Mouse (Mus musculus) layer of hippocampus, adult 11-12 months (tissue): ENCODE measurements around the gene Dtx3.

Source experiments
- DNase-seq: peaks from one replicate; pipeline ENCODE4 v3.0.0; 2022; ENCODE audit warnings: low spot score

Dtx3 gene

DNA sequence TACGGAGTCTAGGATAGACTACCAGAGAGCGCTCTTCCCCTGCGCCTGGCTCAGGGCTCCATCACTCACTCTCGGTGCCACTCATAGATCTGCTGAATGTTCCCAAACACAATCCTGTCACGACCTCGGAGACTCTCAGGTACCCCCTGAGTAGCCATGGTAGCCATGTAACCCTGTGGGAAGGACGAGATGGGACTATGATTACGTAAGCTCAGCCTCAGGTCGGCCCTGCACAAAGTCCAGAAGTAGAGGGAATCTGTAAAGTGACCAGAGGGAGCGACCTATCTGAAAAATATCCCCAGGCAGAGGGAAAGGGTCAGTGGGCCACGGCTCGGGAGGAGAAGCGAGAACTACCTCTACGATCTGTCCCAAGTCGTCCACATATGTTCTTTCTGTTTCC is 10.0 kb downstream of the Dtx3 start:
- DNase-seq, result peak; percentile 6

DNA sequence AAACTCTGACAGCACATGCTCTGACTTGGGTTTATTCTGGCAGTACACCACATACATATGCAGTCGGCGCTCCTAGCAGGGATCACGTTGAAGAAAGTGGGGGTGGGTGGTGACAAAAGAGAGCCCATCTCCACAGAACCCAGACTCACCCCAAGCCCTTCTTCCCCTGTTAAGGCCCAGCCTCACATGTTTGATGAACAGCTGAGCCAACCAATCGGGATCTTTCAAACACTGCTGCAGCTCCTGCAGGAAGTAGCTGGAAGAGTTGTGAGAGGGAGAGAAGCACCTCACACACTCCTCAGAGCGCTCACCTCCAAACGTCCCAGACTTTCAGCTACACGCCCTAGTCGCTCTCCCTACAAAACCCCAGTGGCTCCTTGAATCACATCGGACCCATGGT is 10.4 kb downstream of the Dtx3 start:
- peak; percentile 39 for DNase-seq

DNA sequence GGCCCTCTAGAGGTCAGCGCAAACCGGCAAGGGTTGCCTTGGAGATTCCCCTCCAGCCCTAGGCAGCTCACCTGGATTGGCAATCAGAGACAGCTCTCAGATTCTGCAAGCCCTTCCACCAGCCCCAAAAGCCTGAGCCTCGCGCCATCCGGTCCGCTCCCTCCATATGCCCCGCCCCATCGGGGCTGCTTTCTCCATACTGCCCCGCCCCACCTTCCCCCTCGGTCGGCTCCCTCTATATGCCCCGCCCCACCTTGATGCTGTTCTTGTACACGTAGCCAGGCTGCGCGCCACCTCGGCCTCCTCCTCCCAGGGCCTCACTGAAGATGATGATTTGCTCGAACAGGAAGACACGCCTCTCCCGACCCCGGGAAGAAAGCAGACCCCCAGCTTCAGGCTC is 11.8 kb downstream of the Dtx3 start:
- DNase-seq, result no peak

DNA sequence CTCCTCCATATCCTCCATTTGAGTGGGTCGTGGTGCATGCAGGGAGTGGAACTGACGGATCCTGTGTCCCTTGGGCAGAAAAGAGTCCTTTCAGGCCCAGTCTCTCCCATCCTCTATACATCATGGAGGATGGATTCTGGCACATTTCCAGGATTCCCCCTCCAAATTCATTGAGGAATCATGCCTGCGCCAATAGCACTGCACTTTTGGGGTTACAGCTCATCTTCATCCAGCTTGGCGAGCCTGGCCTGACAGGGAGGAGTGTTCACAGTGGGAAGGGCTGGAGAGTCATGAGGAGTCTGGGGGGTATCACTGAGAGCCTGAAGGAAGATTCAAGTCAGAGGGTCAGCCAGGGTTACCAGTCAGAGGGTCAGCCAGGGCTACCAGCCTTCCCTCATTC is 12.9 kb downstream of the Dtx3 start:
- DNase-seq, result no peak

DNA sequence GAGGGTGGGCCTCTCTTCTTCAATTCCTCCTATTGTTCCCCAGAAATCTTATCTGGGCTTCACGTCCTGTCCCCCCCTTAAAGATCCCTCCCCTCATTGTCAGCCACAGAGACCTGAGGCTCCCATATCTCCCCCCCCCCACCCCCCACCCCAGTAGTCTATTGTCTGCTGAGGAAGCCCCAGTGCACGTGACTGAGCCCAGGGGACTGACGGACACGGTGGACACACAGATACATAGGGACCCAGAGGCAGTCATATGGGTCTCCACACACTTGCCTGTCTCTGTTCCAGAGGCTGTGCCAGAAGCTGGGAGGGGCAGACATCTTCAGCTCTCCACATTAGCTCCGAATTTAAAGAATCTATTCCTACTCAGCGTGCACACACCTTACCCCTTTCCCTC is 14.0 kb downstream of the Dtx3 start:
- no peak for DNase-seq

DNA sequence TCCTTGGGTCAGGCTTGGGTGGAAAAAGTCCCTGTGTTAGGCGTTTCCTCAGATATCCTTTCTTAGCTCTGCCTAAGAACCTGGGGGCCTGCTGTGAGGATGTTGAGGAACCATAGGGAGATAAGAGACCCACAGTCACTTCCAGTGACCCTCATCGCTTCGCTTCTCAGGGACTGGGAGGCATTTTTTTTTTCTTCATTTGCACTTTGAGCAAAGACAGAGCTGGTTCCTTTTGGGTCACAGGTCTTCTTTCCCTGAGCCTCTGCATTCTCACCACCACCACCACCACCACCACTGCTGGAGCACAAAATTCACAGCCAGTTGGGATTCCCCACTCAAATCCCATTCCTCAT is 14.9 kb downstream of the Dtx3 start:
- no peak for DNase-seq

DNA sequence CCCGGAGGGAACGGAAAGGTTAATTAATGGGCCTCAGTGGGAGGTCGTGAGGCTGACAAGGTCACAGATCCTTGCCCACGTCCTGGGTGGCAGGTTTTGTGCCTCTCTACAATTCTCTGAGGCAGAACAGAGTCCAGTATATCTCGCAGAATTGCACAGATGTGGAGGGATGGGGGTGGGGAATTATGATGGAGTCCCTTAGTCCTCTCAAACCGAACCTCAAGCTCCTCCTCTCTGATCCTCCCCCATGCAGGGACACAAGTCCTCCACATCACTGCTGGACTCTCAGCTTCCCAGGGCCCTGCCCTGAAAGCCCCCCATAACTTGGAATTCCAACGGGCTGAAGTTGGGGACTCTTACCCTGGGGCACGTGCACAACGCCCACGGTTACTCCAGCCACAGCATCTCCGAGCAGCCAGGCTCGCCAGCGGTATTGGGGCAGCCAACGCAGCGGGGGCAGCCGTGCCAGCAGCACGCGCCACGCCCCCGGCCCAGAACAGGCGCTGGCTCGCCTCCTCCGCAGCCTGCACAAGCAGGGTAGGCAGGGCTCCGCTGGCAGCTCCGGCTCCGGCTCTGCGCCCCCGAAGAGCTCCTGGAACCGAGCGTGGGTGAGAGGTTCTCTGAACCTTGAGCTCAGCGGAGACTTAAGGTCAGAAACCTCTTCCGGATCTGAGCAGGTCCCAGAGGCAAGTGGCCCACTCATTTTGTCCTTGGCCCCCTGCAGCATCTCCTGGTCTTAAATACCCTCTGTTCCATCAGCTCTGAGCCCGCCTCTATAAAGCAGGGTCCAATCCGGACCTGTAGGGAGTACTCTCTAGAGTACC is 15.4 kb downstream of the Dtx3 start, which contains the start of gene Slc26a10:
Gene Slc26a10 (minus strand): TSS at position 775 of the 824 bp plus-strand sequence.
- DNase-seq, result peak; percentile 50

DNA sequence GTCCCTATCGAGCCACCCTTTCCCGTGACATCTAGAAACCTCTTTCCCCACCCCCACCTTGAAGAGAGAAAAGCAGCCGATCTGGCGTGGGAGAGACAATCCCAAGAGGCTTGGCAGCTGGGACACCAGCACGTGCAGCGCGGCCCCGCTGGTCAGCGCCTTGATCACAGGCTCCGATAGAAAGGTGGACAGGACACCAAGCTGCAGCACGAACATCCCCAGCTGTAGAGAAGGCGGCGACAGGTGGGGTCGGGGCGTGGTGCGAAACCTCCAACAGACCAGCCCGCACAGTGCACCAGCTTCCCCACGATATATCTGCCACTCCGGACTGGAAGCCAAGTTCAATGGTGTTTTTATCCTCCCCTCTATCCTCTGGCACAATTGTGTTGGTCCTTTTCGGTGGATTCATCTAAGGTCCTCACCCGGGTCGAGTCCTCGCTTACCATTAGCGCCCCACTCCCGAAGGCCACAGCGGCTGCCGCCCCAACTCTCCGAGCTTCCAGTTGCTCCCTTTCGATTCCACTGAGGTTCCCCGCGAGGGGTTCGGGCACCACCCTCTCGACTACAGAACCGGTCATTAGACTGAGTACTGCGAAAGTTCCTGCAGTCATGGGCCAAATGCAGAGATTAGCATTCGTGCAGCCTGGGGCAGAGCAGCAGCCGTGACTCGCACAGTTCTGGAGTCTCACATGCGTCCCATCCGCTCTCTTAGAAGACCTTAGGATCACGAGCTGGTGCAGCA is 17.1 kb downstream of the Dtx3 start:
- DNase-seq, result peak; percentile 15

DNA sequence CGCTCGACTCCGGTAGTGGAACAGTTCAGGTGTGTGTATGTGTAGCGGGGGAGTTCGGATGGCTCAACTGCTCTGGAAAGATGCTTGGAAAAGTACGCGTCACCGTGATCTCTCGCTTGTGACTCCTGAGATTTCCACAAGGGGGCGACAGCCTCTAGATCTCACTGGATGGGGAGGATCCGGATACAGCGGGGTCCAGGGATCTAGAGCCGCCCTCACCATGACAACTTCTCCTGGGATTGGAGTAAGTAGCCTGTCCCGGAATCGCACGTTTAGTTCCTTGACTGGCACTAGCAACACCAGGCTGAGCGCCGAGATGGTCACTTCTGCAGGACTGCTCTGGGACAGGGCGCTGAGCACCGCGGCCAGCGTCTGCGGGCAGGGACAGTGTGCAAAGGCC is 17.8 kb downstream of the Dtx3 start:
- DNase-seq, result peak; percentile 79

DNA sequence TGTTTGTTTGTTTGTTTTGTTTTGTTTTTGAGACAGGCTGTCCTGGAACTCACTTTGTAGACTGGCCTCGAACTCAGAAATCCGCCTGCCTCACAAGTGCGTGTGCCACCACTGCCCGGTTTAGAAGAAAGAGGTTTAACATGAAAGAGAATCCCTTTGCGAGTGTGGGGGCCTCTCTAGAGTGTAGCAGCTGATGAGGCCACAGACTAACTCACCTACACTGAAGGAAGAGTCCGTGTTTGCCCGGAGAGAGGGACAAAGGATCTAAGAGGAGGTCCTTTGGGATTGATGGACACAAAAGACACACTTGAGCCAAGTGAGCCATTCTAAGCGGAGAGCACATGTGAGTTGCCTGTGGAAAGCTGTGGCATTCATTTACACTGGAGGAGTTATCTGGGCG is 18.3 kb downstream of the Dtx3 start:
- DNase-seq, result no peak

DNA sequence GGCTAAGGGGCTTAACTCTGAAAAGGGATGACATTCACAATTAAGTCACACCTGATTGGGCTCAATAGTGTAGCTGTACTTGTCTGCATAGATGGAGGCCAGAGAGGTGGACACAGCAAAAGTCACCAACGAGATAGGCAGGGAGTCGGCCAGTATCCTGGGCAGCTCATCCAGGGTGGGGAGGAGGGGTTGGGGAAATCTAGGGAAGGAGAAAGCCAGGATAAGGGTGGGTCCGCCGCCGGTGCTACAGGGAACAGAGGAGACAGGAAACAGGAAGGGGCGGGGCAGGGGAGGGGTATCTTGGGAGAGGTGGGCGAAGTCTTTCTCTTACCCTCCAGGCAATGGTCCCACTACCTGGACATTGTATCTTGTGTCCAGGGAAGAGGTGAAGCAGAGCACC is 18.8 kb downstream of the Dtx3 start:
- DNase-seq, result no peak

DNA sequence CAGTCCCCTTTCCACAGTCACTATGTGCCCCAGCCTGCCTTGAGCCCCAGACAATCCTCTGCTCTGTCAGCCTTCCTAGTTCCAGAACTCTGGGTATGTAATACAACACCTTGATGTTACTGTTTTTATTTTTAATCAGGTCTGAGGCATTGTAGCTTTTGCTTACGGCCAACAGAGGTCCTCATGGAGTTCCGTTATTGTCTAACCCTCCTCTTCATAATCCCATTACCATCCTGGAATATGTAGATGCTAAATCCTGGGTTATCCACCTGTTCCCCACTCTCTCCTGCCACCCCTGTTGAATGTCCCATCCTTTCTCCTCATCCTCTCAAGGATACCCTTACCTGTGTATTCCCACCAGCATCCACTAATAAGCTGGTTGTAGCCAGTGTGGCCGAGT is 19.3 kb downstream of the Dtx3 start:
- no peak for DNase-seq

DNA sequence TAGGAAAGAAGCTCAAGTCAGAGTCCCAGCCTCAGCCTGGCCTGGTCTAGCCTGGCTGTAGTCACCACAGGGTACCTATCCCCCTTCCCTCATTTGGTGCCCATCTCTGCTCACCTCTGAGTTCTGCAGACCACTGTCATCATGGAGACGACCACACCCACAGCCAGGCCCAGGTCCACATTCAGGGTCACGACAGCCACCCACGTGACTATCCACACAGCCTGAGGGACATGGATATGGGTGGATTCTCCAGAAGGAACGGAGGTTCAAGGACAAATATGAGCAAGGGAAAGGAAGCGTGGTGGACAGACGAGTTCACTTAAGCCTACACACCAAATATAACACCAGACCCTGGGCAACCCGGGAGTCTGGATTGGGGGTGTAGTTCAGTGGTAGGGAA is 21.4 kb downstream of the Dtx3 start:
- no peak for DNase-seq

DNA sequence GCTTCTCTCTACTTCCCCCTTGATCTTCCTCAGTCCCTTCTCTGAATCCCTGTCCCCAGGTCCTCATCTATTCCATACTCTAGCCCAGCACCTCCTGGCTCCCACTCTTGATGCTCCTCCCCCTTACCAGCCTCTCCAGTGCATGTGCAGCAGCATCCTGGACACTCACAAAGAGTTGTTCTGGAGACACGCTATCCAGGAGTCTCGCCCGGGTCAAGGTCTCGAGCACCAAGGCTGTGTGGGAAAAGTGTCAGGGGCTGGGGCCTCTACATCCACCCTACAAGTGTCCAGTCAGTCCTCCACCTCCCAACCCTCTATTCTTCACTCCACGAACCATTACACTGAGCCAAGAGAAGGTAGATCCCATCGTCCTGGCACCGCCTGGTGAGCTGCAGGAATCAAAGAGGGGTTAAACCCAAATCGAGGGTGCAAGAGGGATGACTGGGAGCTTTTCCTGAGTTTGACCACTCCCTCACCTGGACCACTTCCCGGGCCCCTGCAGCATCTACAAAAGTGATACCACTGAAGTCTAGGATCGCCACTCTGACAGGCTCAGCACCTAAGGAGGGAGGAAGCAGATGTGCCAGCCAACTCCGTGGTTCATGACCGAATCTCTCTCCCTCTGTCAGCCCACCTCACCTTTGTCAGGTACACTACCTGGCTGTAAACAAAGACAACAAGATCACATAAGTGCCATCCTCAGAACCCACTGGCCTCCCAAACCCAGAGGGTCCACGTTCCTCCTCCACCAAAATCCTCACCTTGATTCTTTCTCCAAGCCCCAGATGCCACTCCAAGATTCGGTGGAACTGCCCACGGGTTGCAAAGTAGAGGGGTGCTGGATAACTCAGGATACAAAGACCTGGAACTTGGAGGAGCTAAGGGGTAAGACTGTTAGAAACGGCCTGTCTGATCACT is 22.1 kb downstream of the Dtx3 start:
- DNase-seq, result no peak

DNA sequence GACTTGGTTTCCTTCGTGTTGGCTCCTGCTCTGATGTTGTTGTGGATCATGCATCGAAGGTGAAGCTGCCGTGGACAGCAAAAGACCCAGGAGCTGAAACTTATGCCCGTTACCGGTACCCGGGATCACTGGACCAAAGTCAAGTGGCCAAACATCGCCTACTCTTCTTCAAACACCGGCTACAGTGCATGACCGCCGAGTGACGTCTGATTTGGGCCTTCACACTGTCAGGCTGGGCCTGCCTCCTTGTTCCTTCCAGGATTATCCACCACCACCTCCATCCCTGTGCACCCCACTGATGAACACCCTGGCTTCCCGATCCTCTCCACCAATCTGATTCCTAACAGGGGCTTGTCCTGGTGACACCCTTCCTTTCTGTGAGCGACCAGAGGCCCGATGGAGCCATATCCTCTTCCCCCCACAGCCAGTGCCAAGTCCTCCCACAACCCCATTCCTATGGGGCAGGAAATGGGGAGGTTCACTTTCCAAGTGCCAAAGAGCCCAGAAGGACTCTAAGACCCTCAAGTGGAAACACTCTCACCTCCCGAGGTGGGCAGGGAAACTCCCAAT is 23.8 kb downstream of the Dtx3 start:
- DNase-seq, result no peak

DNA sequence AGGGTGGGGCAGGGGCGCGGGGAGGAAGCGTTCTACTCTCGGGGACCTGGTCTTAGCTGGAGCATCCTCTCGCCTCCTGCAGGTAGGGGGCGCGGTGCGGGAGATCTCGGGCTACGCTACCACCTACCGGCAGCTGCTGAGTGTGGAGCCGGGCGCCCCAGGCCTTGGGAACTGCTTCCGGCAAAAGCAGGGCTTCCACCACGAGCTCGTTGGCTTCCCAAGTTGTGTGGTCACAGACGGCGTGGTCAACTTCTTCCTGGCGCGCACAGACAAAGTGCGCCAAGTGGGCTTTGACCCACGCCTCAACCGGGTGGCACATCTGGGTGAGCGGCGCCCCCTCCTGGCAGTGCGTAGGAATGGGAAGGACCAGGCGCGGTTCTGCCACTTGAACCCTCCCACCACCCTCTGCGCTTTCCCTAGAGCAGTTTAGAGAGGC is 24.7 kb downstream of the Dtx3 start:
- DNase-seq, result peak; percentile 62

DNA sequence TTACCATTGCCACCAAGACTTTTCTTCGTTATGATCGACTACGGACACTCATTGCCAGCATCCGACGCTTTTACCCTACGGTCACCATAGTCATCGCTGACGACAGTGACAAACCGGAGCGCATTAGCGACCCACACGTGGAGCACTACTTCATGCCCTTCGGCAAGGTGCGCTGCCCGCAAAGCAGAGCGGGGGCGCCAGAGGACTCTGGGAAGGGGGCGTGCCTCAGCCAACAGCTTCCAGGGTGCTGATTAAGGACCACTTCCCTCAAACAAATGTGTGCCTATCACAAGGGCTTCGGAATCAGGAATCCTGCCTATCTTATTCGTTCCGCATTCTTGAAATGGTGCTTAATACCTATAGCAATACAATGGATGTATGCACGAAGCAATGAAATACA is 25.5 kb downstream of the Dtx3 start:
- peak; percentile 23 for DNase-seq

DNA sequence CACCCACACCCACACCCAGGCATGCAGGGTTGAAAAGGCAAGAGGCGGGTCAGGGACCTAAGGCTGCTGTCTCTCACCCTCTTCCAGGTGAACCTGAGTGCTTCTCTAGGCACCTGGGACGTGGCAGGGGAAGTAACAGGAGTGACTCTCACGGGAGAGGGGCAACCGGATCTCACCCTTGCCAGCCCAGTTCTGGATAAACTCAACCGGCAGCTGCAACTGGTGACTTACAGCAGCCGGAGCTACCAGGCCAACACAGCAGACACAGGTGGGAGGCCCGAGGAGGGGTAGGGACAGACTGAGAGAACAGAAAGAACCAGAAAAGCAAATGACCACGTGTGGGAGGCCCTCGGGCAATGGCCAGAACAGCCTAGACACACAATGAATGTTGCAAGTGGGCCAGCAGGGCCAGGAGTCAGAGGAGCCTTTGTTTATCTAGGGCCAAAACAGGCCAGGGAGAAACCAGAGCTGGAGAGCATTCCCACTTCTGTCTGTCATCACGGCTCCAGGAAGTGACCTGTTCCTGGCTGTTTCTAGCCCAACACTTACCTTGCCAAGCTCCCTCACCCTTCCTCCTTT is 27.8 kb downstream of the Dtx3 start:
- DNase-seq, result peak; percentile 24

DNA sequence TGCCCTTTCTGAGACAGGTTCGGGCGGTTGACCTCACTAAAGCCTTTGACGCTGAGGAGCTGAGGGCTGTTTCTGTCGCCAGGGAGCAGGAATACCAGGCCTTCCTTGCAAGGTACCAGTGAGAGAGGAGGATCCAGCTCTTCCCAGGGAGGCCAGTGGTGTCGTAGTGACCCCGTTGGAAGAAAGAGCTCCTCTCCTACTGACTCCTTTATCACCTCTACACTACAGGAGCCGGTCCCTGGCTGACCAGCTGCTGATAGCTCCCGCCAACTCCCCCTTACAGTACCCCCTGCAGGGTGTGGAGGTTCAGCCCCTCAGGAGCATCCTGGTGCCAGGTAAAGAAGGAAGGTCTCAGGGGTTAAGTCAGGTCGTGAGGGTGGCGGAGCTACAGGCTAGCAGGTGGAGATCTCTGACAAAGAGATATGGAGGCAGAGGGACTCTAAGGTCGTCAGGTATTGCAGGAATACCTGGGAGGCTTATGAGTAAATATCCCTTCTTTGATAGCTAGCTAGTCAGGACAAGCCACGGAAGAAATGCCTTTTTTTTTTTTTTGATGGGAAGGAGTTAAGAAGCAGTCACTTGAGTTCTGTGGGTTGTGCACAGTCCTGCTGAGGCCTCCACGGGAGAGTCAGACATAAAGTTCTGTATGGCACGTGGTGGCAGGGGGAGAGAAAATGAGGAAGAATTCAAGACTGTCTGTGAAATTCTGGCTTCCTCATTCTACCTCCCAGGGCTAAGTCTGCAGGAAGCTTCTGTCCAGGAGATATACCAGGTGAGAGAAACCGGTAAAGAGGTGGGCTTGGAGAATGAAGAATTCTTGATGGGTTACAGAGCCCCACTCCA is 28.5 kb downstream of the Dtx3 start:
- DNase-seq, result peak; percentile 6

DNA sequence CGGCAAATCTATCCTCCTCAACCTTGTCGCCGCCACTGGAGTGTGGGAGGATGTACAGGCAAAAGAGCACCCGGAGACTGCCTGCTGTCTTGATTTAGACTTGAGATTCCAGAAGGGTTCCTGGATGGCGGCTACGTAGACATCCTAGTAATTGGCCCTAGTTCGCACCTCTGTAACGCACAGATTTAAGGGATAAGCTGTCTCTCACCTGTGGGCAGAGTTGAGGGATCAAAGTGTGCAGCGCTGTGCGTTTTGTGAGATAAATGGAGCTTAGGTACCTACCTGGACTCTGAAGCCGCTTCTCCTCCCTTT is 29.2 kb downstream of the Dtx3 start:
- no peak for DNase-seq
